Comparison of ENCODE assay signal across 16 mouse cellular contexts in genomic region chrX:87897172-87897571, GRCm38 (mm10).
"Had no signal": no experiment of that assay in that cellular context is flagged by ENCODE, and none has a peak within 500 bp of the region (broad histone marks: within the 10 kb centered on the region; RNA-seq: fewer than 3 reads in every experiment).

No protein-coding gene starts in this region.

- DNase-seq: retina, postnatal 1 day; right cerebral cortex, adult 18-20 months; right cerebral cortex, postnatal 14 days; right cerebral cortex, postnatal 25 days; right cerebral cortex, postnatal 4 days; spleen, adult 18-20 months; thymus, adult 18-20 months; thymus, adult 2 months; thymus, postnatal 14 days; thymus, postnatal 25 days; thymus, postnatal 36 days; thymus, postnatal 4 days had no signal

- H3K27me3 ChIP-seq: neural tube, embryonic 13.5 days; neural tube, embryonic 15.5 days; stomach, embryonic 15.5 days had no signal

- H3K4me2 ChIP-seq: neural tube, embryonic 13.5 days; neural tube, embryonic 15.5 days; stomach, embryonic 15.5 days had no signal

- H3K4me3 ChIP-seq: neural tube, embryonic 13.5 days; neural tube, embryonic 15.5 days; stomach, embryonic 15.5 days had no signal

- H3K9me3 ChIP-seq: neural tube, embryonic 13.5 days; neural tube, embryonic 15.5 days; stomach, embryonic 15.5 days had no signal

- H3K36me3 ChIP-seq: neural tube, embryonic 13.5 days; neural tube, embryonic 15.5 days; stomach, embryonic 15.5 days had no signal

- H3K4me1 ChIP-seq: neural tube, embryonic 13.5 days; neural tube, embryonic 15.5 days; stomach, embryonic 15.5 days had no signal

- H3K9ac ChIP-seq: neural tube, embryonic 13.5 days; neural tube, embryonic 15.5 days; stomach, embryonic 15.5 days had no signal

- H3K27ac ChIP-seq: neural tube, embryonic 13.5 days; neural tube, embryonic 15.5 days; stomach, embryonic 15.5 days; stomach, postnatal 0 days had no signal
